ENCODE assay signal across 8 mouse cellular contexts in the genomic region with DNA sequence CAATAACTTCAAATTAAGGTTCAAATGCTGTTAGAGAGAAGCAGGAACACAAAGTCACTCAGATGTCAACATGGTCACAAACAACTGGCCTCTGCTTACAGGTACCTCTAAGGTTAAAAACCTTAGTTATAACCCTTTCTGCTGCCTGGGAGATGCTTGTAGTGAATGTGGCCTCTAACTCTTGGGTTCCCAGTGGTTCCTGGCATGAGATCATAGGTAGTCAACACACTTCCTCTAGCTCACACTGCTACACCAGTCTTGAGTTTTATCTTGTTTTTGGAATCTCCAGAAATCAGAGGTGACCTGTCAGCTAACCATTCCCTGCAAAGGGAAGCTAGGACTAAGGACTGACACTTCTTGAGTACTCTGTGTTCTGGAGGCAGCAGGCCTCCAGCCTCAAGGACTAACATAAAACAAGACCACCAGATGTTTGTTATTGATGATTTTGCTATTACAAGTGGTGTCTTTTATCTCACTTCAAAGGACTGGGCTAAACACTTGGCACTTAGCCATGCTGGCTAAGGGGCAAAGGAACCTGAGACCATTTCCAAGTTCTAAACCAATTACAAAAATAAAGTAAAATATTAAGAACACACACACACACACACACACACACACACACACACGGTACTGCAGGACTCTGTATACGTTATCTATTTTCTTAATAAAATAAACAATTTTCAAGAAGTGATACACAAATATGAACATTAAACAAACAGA. TPM values are rescaled to one million over a fixed set of nuclear protein-coding genes. Genes with fewer than 3 reads are reported as not detected.
A peak's percentile ranks its signal among the peaks of the same experiment; 100 is the strongest.
DNase-seq lines count a peak whose midpoint lies in the region; ATAC-seq and TF ChIP-seq lines count a peak whose summit lies in the region.

No protein-coding gene starts in this region.

- peak overlapping the region; percentile 91 for H3K4me2 ChIP-seq in hindbrain, embryonic 15.5 days
- peak overlapping the region; percentile 79 for H3K4me2 ChIP-seq in neural tube, embryonic 15.5 days

- no peaks in the 10 kb centered on the region for H3K36me3 ChIP-seq in hindbrain, embryonic 15.5 days
- H3K36me3 ChIP-seq in neural tube, embryonic 15.5 days: no peaks in the 10 kb centered on the region

- DNase-seq in gastrocnemius, adult 2 months: peak; percentile 31
- DNase-seq in gastrocnemius, postnatal 10 days: no peak
- DNase-seq in thymus, postnatal 25 days: peak; percentile 21
- DNase-seq in thymus, adult 18-20 months: no peak
- no peak for DNase-seq in gastrocnemius, postnatal 14 days
- no peak for DNase-seq in ovary, adult 18-20 months (ENCODE audit: low spot score)

- intact Hi-C loops in gastrocnemius, adult 2 months (cut with DNase I): no loop called here
- intact Hi-C loops in gastrocnemius, postnatal 14 days (cut with DNase I; ENCODE audit: low total_unique reads): no loop called here

- peaks cover 12% of the 10 kb centered on the region for H3K4me1 ChIP-seq in hindbrain, embryonic 15.5 days (replicated peaks)
- peaks cover 11% of the 10 kb centered on the region for H3K4me1 ChIP-seq in neural tube, embryonic 15.5 days

- H3K9me3 ChIP-seq in hindbrain, embryonic 15.5 days: no peaks in the 10 kb centered on the region
- H3K9me3 ChIP-seq in neural tube, embryonic 15.5 days (replicated peaks): no peaks in the 10 kb centered on the region

- 68% methylated on average over 2 of the region's 2 CpGs for WGBS in hindbrain, embryonic 15.5 days
- WGBS in neural tube, embryonic 15.5 days: 86% methylated on average over 2 of the region's 2 CpGs

- H3K27me3 ChIP-seq in hindbrain, embryonic 15.5 days: no peaks in the 10 kb centered on the region
- H3K27me3 ChIP-seq in neural tube, embryonic 15.5 days (replicated peaks): no peaks in the 10 kb centered on the region

- no peak for TF ChIP-seq CTCF in gastrocnemius, adult 2 months (IDR thresholded peaks at IDR 0.05)

- H3K9ac ChIP-seq in hindbrain, embryonic 15.5 days: no peak overlapping the region
- no peak overlapping the region for H3K9ac ChIP-seq in neural tube, embryonic 15.5 days (replicated peaks)

- no peak for ATAC-seq in hindbrain, embryonic 15.5 days (ENCODE audit: low FRiP score, low read depth)
- no peak for ATAC-seq in neural tube, embryonic 15.5 days (ENCODE audit: low FRiP score)

- H3K4me3 ChIP-seq in gastrocnemius, adult 2 months: peak overlapping the region; percentile 98
- H3K4me3 ChIP-seq in hindbrain, embryonic 15.5 days: no peak overlapping the region
- H3K4me3 ChIP-seq in neural tube, embryonic 15.5 days (replicated peaks): 0 out of 2 replicates have a peak overlapping the region, but pooled peaks have one; percentile 82

- peak overlapping the region; percentile 95 for H3K27ac ChIP-seq in gastrocnemius, adult 2 months
- peak overlapping the region; percentile 83; the same call in 1 of the 2 replicates for H3K27ac ChIP-seq in hindbrain, embryonic 15.5 days (replicated peaks)
- H3K27ac ChIP-seq in neural tube, embryonic 15.5 days (replicated peaks): no peak overlapping the region

RNA-seq across cellular contexts. Expression of a gene that starts 1.6 kb away (rescaled TPM):
- total RNA-seq in gastrocnemius, adult 2 months (2021): 100 to 1,000 TPM; 160 to 205 TPM
- total RNA-seq in gastrocnemius, postnatal 10 days (2021): 100 to 1,000 TPM; 158 to 173 TPM
- polyA plus RNA-seq in hindbrain, embryonic 15.5 days (2015; fragmentation: Nextera tagmentation; extraction: Ambion mirVana): 14.0 and 14.6 TPM in 2 replicates
- polyA plus RNA-seq in neural tube, embryonic 15.5 days (2015; fragmentation: Nextera tagmentation; extraction: Ambion mirVana): 14.4 and 14.7 TPM in 2 replicates
- 100 to 1,000 TPM; 175 to 183 TPM for total RNA-seq in gastrocnemius, postnatal 14 days (2021)

RNA-seq across cellular contexts. Expression of a gene that starts 11.7 kb away (rescaled TPM):
- total RNA-seq in gastrocnemius, adult 2 months (2021): not detected
- total RNA-seq in gastrocnemius, postnatal 10 days (2021): under 1 TPM in 1 of 2 experiments, not detected in 1; 0.05 TPM
- polyA plus RNA-seq in hindbrain, embryonic 15.5 days (2015; fragmentation: Nextera tagmentation; extraction: Ambion mirVana): 0.05 TPM in 1 of 2 replicates, not detected in the other
- polyA plus RNA-seq in neural tube, embryonic 15.5 days (2015; fragmentation: Nextera tagmentation; extraction: Ambion mirVana): 0.06 and 0.08 TPM in 2 replicates
- total RNA-seq in gastrocnemius, postnatal 14 days (2021): not detected

RNA-seq across cellular contexts. Expression of a gene that starts 43.9 kb away (rescaled TPM):
- total RNA-seq in gastrocnemius, adult 2 months (2021): under 1 TPM in 1 of 2 experiments, not detected in 1; 0.15 TPM
- total RNA-seq in gastrocnemius, postnatal 10 days (2021): not detected
- polyA plus RNA-seq in hindbrain, embryonic 15.5 days (2015; fragmentation: Nextera tagmentation; extraction: Ambion mirVana): 0.24 and 0.25 TPM in 2 replicates
- 1.3 TPM in 1 of 2 replicates, not detected in the other for polyA plus RNA-seq in neural tube, embryonic 15.5 days (2015; fragmentation: Nextera tagmentation; extraction: Ambion mirVana)
- total RNA-seq in gastrocnemius, postnatal 14 days (2021): under 1 TPM in 1 of 2 experiments, not detected in 1; 0.21 TPM

Comparison
In these comparisons a context has a peak if more than half of its experiments do, and no peak if none do; other contexts are left out.
1. DNase-seq: peak in gastrocnemius, adult 2 months (single experiment) and thymus, postnatal 25 days (single experiment); none in gastrocnemius, postnatal 10 days (single experiment), thymus, adult 18-20 months (0 of 2), gastrocnemius, postnatal 14 days (single experiment) and ovary, adult 18-20 months (single experiment).